Mouse (Mus musculus) heart, postnatal 0 days (tissue): ENCODE data around the gene Shbg. TPM values are rescaled to one million over a fixed set of nuclear protein-coding genes. Genes with fewer than 3 reads are reported as not detected.

ENCODE experiments used
- ATAC-seq: fragments of 200-750 bp; cut with Nextera tagmentation; 2 replicates; pipeline ENCODE4 v1.8.0; 2017; ENCODE audit warnings: low read depth, moderate number of reproducible peaks, moderate library complexity; ENCODE audit not compliant: insufficient read depth
- DNase-seq: peaks from one replicate; pipeline ENCODE4 v3.0.0-alpha.2; 2016; ENCODE audit warnings: low spot score
- H3K27ac ChIP-seq: fragments of 300-500 bp; sonication (generic); 2 replicates; pipeline ENCODE4 v1.5.1; 2014; ENCODE audit warnings: low read depth, mild to moderate bottlenecking
- H3K27me3 ChIP-seq: fragments of 300-500 bp; sonication (generic); 2 replicates; pipeline ENCODE4 v1.6.1; 2014; ENCODE audit warnings: low read length, mixed read lengths; ENCODE audit not compliant: control insufficient read depth, insufficient read depth
- H3K36me3 ChIP-seq: fragments of 300-500 bp; sonication (generic); replicated peaks from 2 replicates; pipeline ENCODE4 v1.6.1; 2014; ENCODE audit warnings: low read length, mixed read lengths; ENCODE audit not compliant: control insufficient read depth, insufficient read depth
- H3K4me1 ChIP-seq: fragments of 300-500 bp; sonication (generic); 2 replicates; pipeline ENCODE4 v1.6.1; 2014; ENCODE audit warnings: antibody characterized with exemption; ENCODE audit not compliant: control insufficient read depth, insufficient read depth
- H3K4me2 ChIP-seq: fragments of 300-500 bp; sonication (generic); 2 replicates; pipeline ENCODE4 v1.6.1; 2014; ENCODE audit warnings: low read depth, mild to moderate bottlenecking, low read length, moderate library complexity
- H3K4me3 ChIP-seq: fragments of 300-500 bp; sonication (generic); 2 replicates; pipeline ENCODE4 v1.5.1; 2014; ENCODE audit warnings: low read depth, low read length
- H3K9ac ChIP-seq: fragments of 300-500 bp; sonication (generic); replicated peaks from 2 replicates; pipeline ENCODE4 v1.6.1; 2014; ENCODE audit warnings: low read depth, low read length, mixed read lengths
- H3K9me3 ChIP-seq: fragments of 300-500 bp; sonication (generic); replicated peaks from 2 replicates; pipeline ENCODE4 v1.6.1; 2016; ENCODE audit warnings: low read length; ENCODE audit not compliant: control insufficient read depth
- CTCF ChIP-seq: IDR thresholded peaks from 2 replicates; pipeline ENCODE4 v1.5.1; 2016; ENCODE audit warnings: antibody characterized with exemption, control low read depth, low read depth
- EP300 ChIP-seq: IDR thresholded peaks from 2 replicates; pipeline ENCODE4 v1.6.1; 2016; ENCODE audit warnings: antibody characterized with exemption, low read depth
- WGBS: fragments of 180-500 bp; shearing (Covaris S2); extraction: QIAGEN DNeasy Blood & Tissue Kit; methylation state at CpG from one replicate; pipeline ENCODE4 v1.1.7; 2014; 5-methylcytosine and 5-hydroxymethylcytosine counted together
- polyA plus RNA-seq: library from polyadenylated mRNA; unstranded; fragments of >200 nt; fragmentation: Nextera tagmentation; extraction: Ambion mirVana; gene quantifications from 2 replicates; pipeline ENCODE4 v1.2.1, GENCODE M21; 2015
- total RNA-seq: library from RNA; depleted of rRNA; stranded (reverse); fragments of >200 nt; gene quantifications from 2 replicates; pipeline ENCODE4 v1.2.3, GENCODE M21; 2014; ENCODE audit warnings: low replicate concordance

Shbg gene
- total and polyA plus RNA-seq, 2 experiments from 2014 or later = not detected

DNA sequence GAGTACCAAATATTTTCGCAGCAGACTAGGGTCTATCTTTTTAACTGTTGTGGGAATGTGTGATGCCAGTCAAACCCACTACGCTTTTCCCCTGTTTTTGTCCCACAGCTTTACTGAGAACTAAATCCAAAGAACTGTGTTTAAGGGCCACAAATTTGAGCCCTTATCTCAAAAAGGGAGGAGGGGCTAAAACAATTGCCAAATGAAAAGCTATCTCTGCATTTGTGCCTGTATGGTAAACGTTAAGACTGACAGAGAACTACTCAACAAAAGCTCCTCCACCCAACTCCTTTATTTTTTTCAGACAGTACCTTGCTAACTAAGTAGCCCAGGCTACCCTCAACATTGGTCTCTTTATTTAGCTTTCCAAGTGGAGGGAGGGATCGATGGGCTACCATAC lies 24.9 kb downstream of the Shbg start:
- DNase-seq = no peak
- no peak for ATAC-seq
- H3K9me3 ChIP-seq = no peaks in the 10 kb centered on the region
- no peak overlapping the region for H3K4me2 ChIP-seq
- H3K4me3 ChIP-seq = no peak overlapping the region
- 71% methylated on average over 4 of the region's 4 CpGs for WGBS
- no peaks in the 10 kb centered on the region for H3K27me3 ChIP-seq
- no peaks in the 10 kb centered on the region for H3K4me1 ChIP-seq
- H3K36me3 ChIP-seq = peaks cover 51% of the 10 kb centered on the region
- H3K9ac ChIP-seq = no peak overlapping the region
- no peak for TF ChIP-seq EP300
- TF ChIP-seq CTCF = no peak
- H3K27ac ChIP-seq = no peak overlapping the region

- Histone ChIP-seq H3K9ac (no peak overlapping the region), H3K36me3 (peaks cover 58% of the 10 kb centered on the region), H3K27me3 (no peaks in the 10 kb centered on the region), H3K4me3 (no peak overlapping the region), H3K27ac (no peak overlapping the region), H3K9me3 (no peaks in the 10 kb centered on the region), H3K4me1 (no peaks in the 10 kb centered on the region), H3K4me2 (no peak overlapping the region)
- no peak for TF ChIP-seq CTCF
- no peak for DNase-seq
- 63% methylated on average over 7 of the region's 7 CpGs for WGBS
- no peak for ATAC-seq
Measured at GRCm38 (mm10) chr11:69591899-69592637, 25.6 kb downstream of the Shbg start.

DNA sequence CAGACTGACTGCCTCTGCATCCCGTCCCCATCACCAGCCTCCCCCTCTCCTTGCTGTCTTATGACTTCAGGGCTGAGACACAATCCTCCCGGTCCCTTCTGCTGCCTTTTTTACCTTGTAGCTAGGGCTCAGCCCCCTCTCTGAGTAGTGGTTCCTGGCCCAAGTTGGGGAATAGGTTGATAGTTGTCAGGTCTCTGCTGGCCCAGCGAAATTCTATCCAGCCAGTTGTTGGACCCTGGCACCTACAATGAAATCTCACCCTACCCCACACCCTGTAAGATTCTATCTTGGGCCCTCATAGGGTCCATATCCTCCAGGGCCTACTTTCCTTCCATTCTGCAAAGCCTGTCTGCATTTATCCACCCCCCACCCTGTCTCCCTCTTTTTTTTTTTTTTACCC lies 26.3 kb downstream of the Shbg start:
- WGBS = 83% methylated on average over 3 of the region's 3 CpGs
- Histone ChIP-seq H3K36me3 (peaks cover 59% of the 10 kb centered on the region), H3K9me3 (no peaks in the 10 kb centered on the region)

DNA sequence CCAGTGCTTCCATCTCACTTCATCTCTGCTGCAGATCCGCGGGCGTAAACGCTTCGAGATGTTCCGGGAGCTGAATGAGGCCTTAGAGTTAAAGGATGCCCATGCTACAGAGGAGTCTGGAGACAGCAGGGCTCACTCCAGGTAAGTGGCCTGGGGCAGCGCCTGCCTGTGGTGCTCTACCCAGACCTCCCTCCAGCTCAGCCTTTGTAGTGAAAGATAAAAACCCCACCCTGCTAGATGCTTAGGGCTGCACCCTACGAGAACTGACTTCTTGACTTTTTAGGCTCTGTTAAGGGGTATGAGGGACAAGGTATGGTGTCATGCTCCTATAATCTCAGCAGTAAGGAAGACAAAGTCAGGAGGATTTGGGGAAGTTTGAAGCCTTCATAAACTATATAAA lies 27.1 kb downstream of the Shbg start:
- Histone ChIP-seq H3K27ac (no peak overlapping the region), H3K9ac (no peak overlapping the region), H3K4me1 (no peaks in the 10 kb centered on the region), H3K4me3 (no peak overlapping the region), H3K27me3 (no peaks in the 10 kb centered on the region), H3K9me3 (no peaks in the 10 kb centered on the region), H3K36me3 (peaks cover 59% of the 10 kb centered on the region), H3K4me2 (no peak overlapping the region)
- TF ChIP-seq CTCF = no peak
- TF ChIP-seq EP300 = no peak
- 95% methylated on average over 8 of the region's 8 CpGs for WGBS
- no peak for ATAC-seq
- DNase-seq = no peak

More for the DNA sequence above, 26.3 kb downstream of the Shbg start:
- Histone ChIP-seq H3K27ac (no peak overlapping the region), H3K4me3 (no peak overlapping the region), H3K27me3 (no peaks in the 10 kb centered on the region), H3K4me2 (no peak overlapping the region), H3K4me1 (no peaks in the 10 kb centered on the region), H3K9ac (no peak overlapping the region)
- ATAC-seq (no peak), DNase-seq (no peak)
- TF ChIP-seq CTCF (no peak), EP300 (no peak)

DNA sequence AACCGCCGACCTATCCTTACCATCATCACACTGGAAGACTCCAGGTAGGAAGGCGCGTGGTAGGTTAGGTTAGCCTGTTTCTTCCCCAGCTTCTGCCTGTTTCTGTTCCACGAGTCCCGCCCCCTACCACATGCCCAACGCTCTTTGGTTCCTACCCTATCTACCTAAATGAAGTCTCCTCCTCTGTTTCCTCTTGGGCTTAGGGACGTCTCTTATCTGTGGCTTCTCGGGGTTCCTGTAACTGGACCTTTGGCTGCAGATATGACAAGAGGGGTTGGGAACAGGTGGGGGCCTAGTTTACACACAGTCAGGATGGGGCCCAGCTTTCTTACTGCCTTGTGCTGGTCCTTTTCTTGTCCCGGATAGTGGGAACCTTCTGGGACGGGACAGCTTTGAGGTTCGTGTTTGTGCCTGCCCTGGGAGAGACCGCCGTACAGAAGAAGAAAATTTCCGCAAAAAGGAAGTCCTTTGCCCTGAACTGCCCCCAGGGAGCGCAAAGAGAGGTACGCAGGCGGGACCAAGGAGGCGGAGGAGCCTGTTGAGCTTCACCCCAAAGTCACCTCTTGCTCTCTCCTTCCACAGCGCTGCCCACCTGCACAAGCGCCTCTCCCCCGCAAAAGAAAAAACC lies 28.4 kb downstream of the Shbg start:
- WGBS = 84% methylated on average over 22 of the region's 22 CpGs
- no peak overlapping the region for H3K4me3 ChIP-seq
- TF ChIP-seq EP300 = no peak
- no peak for TF ChIP-seq CTCF
- H3K36me3 ChIP-seq = peaks cover 59% of the 10 kb centered on the region
- H3K4me1 ChIP-seq = no peaks in the 10 kb centered on the region
- H3K9ac ChIP-seq = no peak overlapping the region
- DNase-seq (no peak), ATAC-seq (no peak)
- no peaks in the 10 kb centered on the region for H3K9me3 ChIP-seq
- no peak overlapping the region for H3K27ac ChIP-seq
- H3K27me3 ChIP-seq = no peaks in the 10 kb centered on the region
- H3K4me2 ChIP-seq = no peak overlapping the region
